Mouse (Mus musculus) myocyte (in vitro differentiated cells): Measurements from ENCODE around the gene Ubtd1. TPM values are rescaled to one million over a fixed set of nuclear protein-coding genes. Genes with fewer than 3 reads are reported as not detected.

Experiments used
- H3K27me3 ChIP-seq: one replicate; pipeline ENCODE4 v1.6.1; 2011; ENCODE audit not compliant: control insufficient read depth, insufficient read depth, insufficient read length
- H3K36me3 ChIP-seq: one replicate; pipeline ENCODE4 v1.6.1; 2011; ENCODE audit not compliant: control insufficient read depth, insufficient read depth
- H3K4me2 ChIP-seq: one replicate; pipeline ENCODE4 v1.6.1; 2011; ENCODE audit warnings: low read depth, control low read depth
- H3K4me3 ChIP-seq: one replicate; pipeline ENCODE4 v1.5.1; 2011; ENCODE audit warnings: mild to moderate bottlenecking, control low read depth, moderate library complexity
- H3K79me2 ChIP-seq: one replicate; pipeline ENCODE4 v1.6.1; 2011; ENCODE audit not compliant: control insufficient read depth, insufficient read depth
- H3ac ChIP-seq: one replicate; pipeline ENCODE4 v1.6.1; 2011; ENCODE audit not compliant: control insufficient read depth, insufficient read length
- CEBPB ChIP-seq: IDR thresholded peaks from 2 replicates; pipeline ENCODE4 v1.6.1; 2011; ENCODE audit warnings: mild to moderate bottlenecking, moderate library complexity; ENCODE audit not compliant: poor library complexity, insufficient read depth, severe bottlenecking
- E2F4 ChIP-seq: IDR thresholded peaks from one replicate; pipeline ENCODE4 v1.6.1; 2011; ENCODE audit warnings: mild to moderate bottlenecking, control low read depth, moderate library complexity; ENCODE audit not compliant: insufficient read depth
- MAX ChIP-seq: IDR thresholded peaks from one replicate; pipeline ENCODE4 v1.6.1; 2011; ENCODE audit warnings: low read depth, mild to moderate bottlenecking, control low read depth
- MYOD1 ChIP-seq, 3 experiments: IDR thresholded peaks; one replicate each; pipeline ENCODE4 v1.6.1; 2011; ENCODE audit warnings: control low read depth in 2 of 3, low read depth in 2 of 3, mild to moderate bottlenecking in 2 of 3, moderate library complexity in 1 of 3; ENCODE audit not compliant: insufficient read length in 2 of 3, control insufficient read depth in 1 of 3
- MYOG ChIP-seq, 3 experiments: IDR thresholded peaks; one replicate each; pipeline ENCODE4 v1.6.1; 2011; ENCODE audit warnings: control low read depth in 2 of 3, low read depth in 2 of 3, mild to moderate bottlenecking in 2 of 3; ENCODE audit not compliant: insufficient read length in 2 of 3, control insufficient read depth in 1 of 3, insufficient read depth in 1 of 3
- POLR2A ChIP-seq: IDR thresholded peaks from one replicate; pipeline ENCODE4 v1.6.1; 2011; ENCODE audit warnings: low read depth, mild to moderate bottlenecking, control low read depth, moderate library complexity; ENCODE audit not compliant: insufficient read length
- POLR2AphosphoS2 ChIP-seq: IDR thresholded peaks from one replicate; pipeline ENCODE4 v1.6.1; 2011; ENCODE audit warnings: low read depth, control low read depth; ENCODE audit not compliant: insufficient read length
- REST ChIP-seq: IDR thresholded peaks from one replicate; pipeline ENCODE4 v1.6.1; 2011; ENCODE audit warnings: mild to moderate bottlenecking, control low read depth, moderate library complexity; ENCODE audit not compliant: insufficient read depth, insufficient read length
- SRF ChIP-seq: IDR thresholded peaks from one replicate; pipeline ENCODE4 v1.6.1; 2011; ENCODE audit warnings: low read depth; ENCODE audit not compliant: control insufficient read depth, insufficient read length
- TCF12 ChIP-seq: IDR thresholded peaks from one replicate; pipeline ENCODE4 v1.6.1; 2011; ENCODE audit warnings: mild to moderate bottlenecking, control low read depth; ENCODE audit not compliant: poor library complexity, insufficient read depth, severe bottlenecking
- TCF3 ChIP-seq: IDR thresholded peaks from one replicate; pipeline ENCODE4 v1.6.1; 2011; ENCODE audit warnings: low read depth, control low read depth; ENCODE audit not compliant: insufficient read length
- USF1 ChIP-seq: IDR thresholded peaks from one replicate; pipeline ENCODE4 v1.6.1; 2011; ENCODE audit warnings: low read depth, mild to moderate bottlenecking, control low read depth, moderate library complexity
- polyA plus RNA-seq: library from polyadenylated mRNA; unstranded; fragments of >200 nt; fragmentation: generic; extraction: Trizol; gene quantifications from one replicate; pipeline ENCODE4 v1.2.1, GENCODE M21; 2012; ENCODE audit warnings: missing spikeins

The Ubtd1 gene
- polyA plus RNA-seq, 1 experiment = 141 TPM

- Histone ChIP-seq H3K79me2 (peaks cover 51% of the 10 kb centered on the region), H3K4me3 (no peak overlapping the region), H3K4me2 (no peak overlapping the region), H3K36me3 (peaks cover 41% of the 10 kb centered on the region), H3ac (no peak overlapping the region), H3K27me3 (no peaks in the 10 kb centered on the region)
- TF ChIP-seq POLR2AphosphoS2 (peak; percentile 51), MYOG (IDR thresholded peaks at IDR 0.05; ENCODE audit: control insufficient read depth in 1 of 3, insufficient read depth in 1 of 3, insufficient read length in 2 of 3, low read depth in 2 of 3) (no peak)
Observed at GRCm38 (mm10) chr19:41938539-41938938, 43.0 kb upstream of the Ubtd1 start.

GRCm38 (mm10) chr19:41943841-41944240, 37.7 kb upstream of the Ubtd1 start:
- Histone ChIP-seq H3K36me3 (peaks cover 73% of the 10 kb centered on the region), H3K79me2 (peaks cover 14% of the 10 kb centered on the region), H3ac (no peak overlapping the region), H3K4me2 (no peak overlapping the region), H3K27me3 (no peaks in the 10 kb centered on the region), H3K4me3 (no peak overlapping the region)
- TF ChIP-seq MAX = no peak
- no peak for TF ChIP-seq MYOG (IDR thresholded peaks at IDR 0.05; ENCODE audit: control insufficient read depth in 1 of 3, insufficient read depth in 1 of 3, insufficient read length in 2 of 3, low read depth in 2 of 3)
- TF ChIP-seq REST = no peak
- no peak for TF ChIP-seq TCF12
- TF ChIP-seq E2F4 = no peak
- no peak for TF ChIP-seq CEBPB
- TF ChIP-seq TCF3 = no peak
- no peak for TF ChIP-seq USF1
- no peak for TF ChIP-seq MYOD1 (IDR thresholded peaks at IDR 0.05; ENCODE audit: control insufficient read depth in 1 of 3, insufficient read length in 2 of 3, low read depth in 2 of 3)
- no peak for TF ChIP-seq SRF
- no peak for TF ChIP-seq POLR2AphosphoS2
- no peak for TF ChIP-seq POLR2A

DNA sequence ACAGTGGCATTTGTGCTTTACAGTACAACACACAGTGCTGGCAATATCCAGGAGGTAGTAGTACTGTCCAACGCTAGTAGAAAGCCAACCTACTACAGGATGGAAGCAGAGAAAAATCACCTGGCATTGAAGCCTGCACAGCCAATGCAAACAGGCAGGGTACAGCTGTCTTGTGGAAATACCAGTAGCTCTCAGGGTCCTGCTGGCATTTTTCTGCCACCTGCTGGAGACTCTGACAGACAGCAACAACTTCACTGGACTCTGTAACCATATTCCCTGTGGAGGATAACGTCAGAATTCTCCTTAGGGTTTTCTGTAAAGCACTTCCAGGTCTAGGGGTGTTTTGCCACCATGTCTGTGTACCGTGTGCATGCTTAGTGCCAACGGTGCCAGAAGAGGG, 29.3 kb upstream of the Ubtd1 start:
- no peaks in the 10 kb centered on the region for H3K79me2 ChIP-seq
- H3K4me2 ChIP-seq = no peak overlapping the region
- H3K4me3 ChIP-seq = no peak overlapping the region
- TF ChIP-seq CEBPB = no peak
- TF ChIP-seq MYOD1 (IDR thresholded peaks at IDR 0.05; ENCODE audit: control insufficient read depth in 1 of 3, insufficient read length in 2 of 3, low read depth in 2 of 3) = peak; percentile 40 to 81 (median 81)
- TF ChIP-seq REST = no peak
- no peak for TF ChIP-seq SRF
- no peak for TF ChIP-seq MAX
- no peak for TF ChIP-seq POLR2AphosphoS2
- TF ChIP-seq MYOG (IDR thresholded peaks at IDR 0.05; ENCODE audit: control insufficient read depth in 1 of 3, insufficient read depth in 1 of 3, insufficient read length in 2 of 3, low read depth in 2 of 3) = peak in 2 of 3 experiments; percentile 54 to 73
- H3K36me3 ChIP-seq = peaks cover 65% of the 10 kb centered on the region
- H3K27me3 ChIP-seq = no peaks in the 10 kb centered on the region
- H3ac ChIP-seq = no peak overlapping the region

DNA sequence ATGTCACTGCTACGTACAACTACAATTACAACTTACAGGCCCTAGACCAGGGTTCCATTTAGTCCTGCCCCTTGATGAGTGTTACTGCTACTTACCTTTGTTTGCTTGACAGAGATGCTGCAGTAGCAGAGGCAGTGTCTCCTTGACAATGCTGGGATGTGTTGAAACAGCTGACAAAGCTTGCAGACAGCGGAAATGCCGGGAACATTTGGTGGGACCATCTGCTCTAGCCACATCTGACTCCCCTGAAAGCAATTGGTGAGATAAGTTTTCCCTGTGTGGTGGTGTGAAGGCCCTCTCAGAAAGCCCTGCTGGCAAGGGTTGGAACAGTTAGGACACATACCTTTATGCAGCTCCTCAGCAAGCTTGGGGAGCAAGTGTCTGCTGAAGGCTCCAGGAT, 28.0 kb upstream of the Ubtd1 start:
- Histone ChIP-seq H3K36me3 (peaks cover 61% of the 10 kb centered on the region), H3K79me2 (no peaks in the 10 kb centered on the region), H3K27me3 (no peaks in the 10 kb centered on the region), H3K4me2 (no peak overlapping the region), H3ac (no peak overlapping the region), H3K4me3 (no peak overlapping the region)
- TF ChIP-seq CEBPB = no peak
- TF ChIP-seq MYOD1 (IDR thresholded peaks at IDR 0.05; ENCODE audit: control insufficient read depth in 1 of 3, insufficient read length in 2 of 3, low read depth in 2 of 3) = peak in 2 of 3 experiments; percentile 95 to 96
- no peak for TF ChIP-seq MAX
- TF ChIP-seq MYOG (IDR thresholded peaks at IDR 0.05; ENCODE audit: control insufficient read depth in 1 of 3, insufficient read depth in 1 of 3, insufficient read length in 2 of 3, low read depth in 2 of 3) = peak in 2 of 3 experiments; percentile 64 to 84
- peak; percentile 73 for TF ChIP-seq TCF12

DNA sequence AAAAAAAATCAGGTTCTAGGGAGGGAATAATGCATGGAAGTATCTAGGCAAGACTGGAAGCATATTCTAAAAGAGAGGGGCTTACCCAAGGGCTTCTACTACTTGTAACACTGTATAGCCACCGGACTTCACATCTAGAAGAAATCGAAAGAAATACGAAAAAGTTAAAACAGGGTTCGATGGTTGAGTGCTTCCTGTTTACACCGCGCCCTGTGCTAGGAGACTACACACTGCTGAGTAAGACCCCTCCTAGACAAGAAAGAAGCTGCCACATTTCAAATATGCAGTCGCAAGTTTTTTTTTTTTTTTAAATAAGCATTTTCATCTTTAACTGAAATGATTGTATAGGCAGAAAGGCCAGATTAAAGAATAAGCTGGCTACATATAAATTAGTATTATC, 11.9 kb upstream of the Ubtd1 start:
- TF ChIP-seq REST = no peak
- TF ChIP-seq TCF3 = no peak
- no peak for TF ChIP-seq TCF12
- TF ChIP-seq MYOG (IDR thresholded peaks at IDR 0.05; ENCODE audit: control insufficient read depth in 1 of 3, insufficient read depth in 1 of 3, insufficient read length in 2 of 3, low read depth in 2 of 3) = no peak
- TF ChIP-seq E2F4 = no peak
- no peak for TF ChIP-seq POLR2AphosphoS2
- TF ChIP-seq USF1 = no peak
- no peak for TF ChIP-seq CEBPB
- TF ChIP-seq MYOD1 (IDR thresholded peaks at IDR 0.05; ENCODE audit: control insufficient read depth in 1 of 3, insufficient read length in 2 of 3, low read depth in 2 of 3) = no peak
- no peak for TF ChIP-seq MAX
- peaks cover 54% of the 10 kb centered on the region for H3K79me2 ChIP-seq
- H3K4me3 ChIP-seq = no peak overlapping the region
- peaks cover 36% of the 10 kb centered on the region for H3K36me3 ChIP-seq
- no peak overlapping the region for H3K4me2 ChIP-seq
- no peaks in the 10 kb centered on the region for H3K27me3 ChIP-seq
- H3ac ChIP-seq = no peak overlapping the region
